Mouse (Mus musculus) heart, embryonic 15.5 days (tissue): Measurements from ENCODE around the gene Mrpl23. TPM values are rescaled to one million over a fixed set of nuclear protein-coding genes. Genes with fewer than 3 reads are reported as not detected.

Experiments used
- ATAC-seq: fragments of 200-750 bp; cut with Nextera tagmentation; replicated peaks from 2 replicates; pipeline ENCODE4 v1.8.0; 2017; ENCODE audit warnings: low read depth, moderate TSS enrichment; ENCODE audit not compliant: insufficient number of reproducible peaks, insufficient read depth, low FRiP score
- H3K27ac ChIP-seq: fragments of 300-500 bp; sonication (generic); 2 replicates; pipeline ENCODE4 v1.5.1; 2015; ENCODE audit warnings: mild to moderate bottlenecking, inconsistent platforms
- H3K27me3 ChIP-seq: fragments of 300-500 bp; sonication (generic); 2 replicates; pipeline ENCODE4 v1.6.1; 2015; ENCODE audit warnings: inconsistent platforms
- H3K36me3 ChIP-seq: fragments of 300-500 bp; sonication (generic); 2 replicates; pipeline ENCODE4 v1.6.1; 2015; ENCODE audit warnings: mild to moderate bottlenecking, inconsistent platforms
- H3K4me1 ChIP-seq: fragments of 300-500 bp; sonication (generic); replicated peaks from 2 replicates; pipeline ENCODE4 v1.6.1; 2015; ENCODE audit warnings: inconsistent platforms
- H3K4me2 ChIP-seq: fragments of 300-500 bp; sonication (generic); 2 replicates; pipeline ENCODE4 v1.6.1; 2015; ENCODE audit warnings: inconsistent platforms, mild to moderate bottlenecking, moderate library complexity
- H3K4me3 ChIP-seq: fragments of 300-500 bp; sonication (generic); 2 replicates; pipeline ENCODE4 v1.5.1; 2015; ENCODE audit warnings: mild to moderate bottlenecking, inconsistent platforms
- H3K9ac ChIP-seq: fragments of 300-500 bp; sonication (generic); 2 replicates; pipeline ENCODE4 v1.6.1; 2015; ENCODE audit warnings: mild to moderate bottlenecking, inconsistent platforms
- H3K9me3 ChIP-seq: fragments of 300-500 bp; sonication (generic); replicated peaks from 2 replicates; pipeline ENCODE4 v1.6.1; 2016; ENCODE audit warnings: inconsistent platforms
- WGBS: fragments of 180-500 bp; shearing (Covaris S2); methylation state at CpG from one replicate; pipeline ENCODE4 v1.1.7; 2015; ENCODE audit warnings: mixed read lengths; 5-methylcytosine and 5-hydroxymethylcytosine counted together
- polyA plus RNA-seq: library from polyadenylated mRNA; unstranded; fragments of >200 nt; fragmentation: Nextera tagmentation; extraction: Ambion mirVana; gene quantifications from 2 replicates; pipeline ENCODE4 v1.2.1, GENCODE M21; 2015

Mrpl23 gene
- polyA plus RNA-seq, 1 experiment from 2014 or later = 17.0 TPM

DNA sequence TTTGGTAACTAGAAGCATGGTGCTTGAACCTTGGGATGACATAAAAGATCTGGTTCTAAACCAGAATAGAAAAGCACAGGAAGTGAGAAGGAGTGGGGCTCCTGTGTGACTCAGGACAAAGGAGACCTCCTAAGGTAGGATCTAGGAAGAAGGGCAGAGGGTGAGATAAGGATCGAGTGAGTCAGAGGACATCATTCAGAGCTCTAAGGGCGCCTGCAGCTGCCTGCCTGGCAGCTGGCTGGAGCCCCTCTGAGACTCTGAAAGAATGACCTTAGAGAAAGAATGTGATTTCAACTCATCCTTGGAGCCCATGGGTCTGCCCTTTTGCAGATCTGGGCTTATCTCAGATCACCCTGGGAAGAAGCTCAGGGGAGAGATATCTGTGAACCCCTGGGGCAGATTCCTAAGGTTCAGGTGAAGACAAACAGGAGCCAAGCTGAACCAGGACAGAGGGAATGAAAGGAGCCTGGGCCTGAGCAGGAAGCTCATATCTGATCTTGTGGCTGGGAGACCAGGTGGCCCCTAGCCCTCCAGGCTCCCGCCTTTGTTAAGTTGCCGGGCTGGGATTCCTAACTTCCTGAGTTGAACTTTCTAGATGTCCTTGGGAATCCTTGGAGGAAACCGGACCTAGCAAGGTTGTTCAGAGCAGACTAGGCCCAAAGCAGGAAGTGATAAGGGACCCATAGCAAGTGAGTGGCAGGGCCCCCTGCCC, 33.3 kb upstream of the Mrpl23 start:
- H3K36me3 ChIP-seq = no peaks in the 10 kb centered on the region
- no peak overlapping the region for H3K4me2 ChIP-seq
- H3K27me3 ChIP-seq = no peaks in the 10 kb centered on the region
- no peak overlapping the region for H3K4me3 ChIP-seq
- no peak overlapping the region for H3K9ac ChIP-seq
- H3K27ac ChIP-seq = peak overlapping the region; percentile 63
- ATAC-seq = no peak
- H3K9me3 ChIP-seq = no peaks in the 10 kb centered on the region
- WGBS = 35% methylated on average over 5 of the region's 5 CpGs
- H3K4me1 ChIP-seq = peaks cover 24% of the 10 kb centered on the region

- Histone ChIP-seq H3K9ac (no peak overlapping the region), H3K4me3 (no peak overlapping the region), H3K27me3 (no peaks in the 10 kb centered on the region), H3K36me3 (no peaks in the 10 kb centered on the region), H3K4me2 (no peak overlapping the region), H3K27ac (peak overlapping the region; percentile 63), H3K4me1 (peaks cover 24% of the 10 kb centered on the region), H3K9me3 (no peaks in the 10 kb centered on the region)
- no peak for ATAC-seq
- 60% methylated on average over 1 of the region's 1 CpGs for WGBS
These were observed 32.5 kb upstream of the Mrpl23 start for GRCm38 (mm10) chr7:142500032-142500431.

DNA sequence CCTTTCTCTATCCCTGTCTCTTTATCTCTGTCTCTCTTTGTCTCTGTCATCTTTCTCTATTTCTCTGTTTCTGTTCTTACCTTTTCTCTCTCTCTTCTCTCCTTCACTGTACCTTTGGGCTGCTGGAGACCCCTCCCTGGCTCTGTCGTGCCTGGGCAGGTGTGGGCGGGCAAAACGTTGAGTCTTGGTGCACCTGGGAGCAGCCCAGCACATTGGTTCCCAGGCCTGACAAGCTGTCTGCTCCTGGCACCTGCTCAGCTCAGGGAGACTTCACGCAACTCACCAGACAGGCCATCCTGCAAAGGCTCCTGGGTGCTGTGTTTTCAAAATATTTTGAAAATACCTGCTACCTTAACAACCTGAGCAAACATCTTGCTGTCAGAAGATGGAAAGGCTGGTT, 29.3 kb upstream of the Mrpl23 start:
- no peak overlapping the region for H3K9ac ChIP-seq
- 77% methylated on average over 4 of the region's 4 CpGs for WGBS
- no peak for ATAC-seq

DNA sequence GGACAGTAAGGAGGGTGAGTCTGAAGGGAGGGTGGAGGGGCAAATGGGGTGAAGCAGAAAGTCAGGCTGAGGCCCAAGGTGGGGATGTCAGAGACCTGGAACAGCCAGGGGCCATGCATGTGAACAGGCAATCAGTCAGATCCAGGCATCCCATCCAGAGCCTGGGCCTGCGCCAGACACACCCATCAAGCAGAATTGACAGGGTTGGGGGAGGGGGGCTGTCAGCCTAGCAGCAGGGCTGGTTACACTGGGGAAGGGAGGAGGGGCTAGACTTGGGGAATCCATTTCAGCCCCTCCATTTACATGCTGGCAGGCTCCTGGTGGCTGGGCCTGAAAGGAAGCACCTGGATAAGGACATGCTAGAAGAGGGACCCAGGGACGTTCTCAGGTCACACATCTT, 26.5 kb upstream of the Mrpl23 start:
- H3K9ac ChIP-seq = no peak overlapping the region
- peaks cover 38% of the 10 kb centered on the region for H3K4me1 ChIP-seq
- H3K9me3 ChIP-seq = no peaks in the 10 kb centered on the region
- no peaks in the 10 kb centered on the region for H3K36me3 ChIP-seq
- WGBS = 50% methylated on average over 2 of the region's 2 CpGs
- no peak overlapping the region for H3K4me3 ChIP-seq
- H3K27me3 ChIP-seq = no peaks in the 10 kb centered on the region
- no peak for ATAC-seq
- H3K4me2 ChIP-seq = no peak overlapping the region
- no peak overlapping the region for H3K27ac ChIP-seq

More for the DNA sequence above, 29.3 kb upstream of the Mrpl23 start:
- H3K9me3 ChIP-seq = no peaks in the 10 kb centered on the region
- no peak overlapping the region for H3K4me3 ChIP-seq
- H3K27ac ChIP-seq = no peak overlapping the region
- peaks cover 41% of the 10 kb centered on the region for H3K4me1 ChIP-seq
- no peak overlapping the region for H3K4me2 ChIP-seq
- H3K36me3 ChIP-seq = no peaks in the 10 kb centered on the region
- H3K27me3 ChIP-seq = no peaks in the 10 kb centered on the region

- Histone ChIP-seq H3K9ac (no peak overlapping the region), H3K4me3 (no peak overlapping the region), H3K36me3 (no peaks in the 10 kb centered on the region), H3K4me1 (peaks cover 38% of the 10 kb centered on the region), H3K4me2 (no peak overlapping the region), H3K27me3 (no peaks in the 10 kb centered on the region), H3K27ac (no peak overlapping the region), H3K9me3 (no peaks in the 10 kb centered on the region)
- no peak for ATAC-seq
- WGBS = 43% methylated on average over 4 of the region's 4 CpGs
These were observed 26.0 kb upstream of the Mrpl23 start for GRCm38 (mm10) chr7:142506501-142506900.

DNA sequence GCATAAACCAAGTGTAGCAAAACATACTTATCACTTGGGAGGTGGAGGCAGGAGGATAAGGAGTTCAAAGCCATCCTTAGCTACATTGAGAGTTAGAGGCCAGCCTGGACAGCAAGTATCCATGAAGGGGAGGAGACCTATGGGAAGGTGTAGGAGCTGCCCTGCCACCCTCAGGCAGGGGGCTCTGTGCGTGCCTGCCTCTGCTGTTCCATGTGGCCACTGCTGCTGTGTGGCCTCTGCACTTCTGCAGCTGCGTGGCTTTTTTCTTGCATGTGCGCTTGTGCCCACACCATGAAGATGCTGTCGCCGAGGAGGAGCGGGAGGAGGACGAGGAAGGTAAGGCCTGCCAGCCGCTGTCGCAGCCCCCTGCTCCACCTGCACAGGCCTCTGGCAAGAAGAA, 25.0 kb upstream of the Mrpl23 start:
- Histone ChIP-seq H3K36me3 (no peaks in the 10 kb centered on the region), H3K4me3 (no peak overlapping the region), H3K9ac (no peak overlapping the region), H3K4me1 (peaks cover 38% of the 10 kb centered on the region), H3K4me2 (no peak overlapping the region), H3K9me3 (no peaks in the 10 kb centered on the region), H3K27ac (no peak overlapping the region), H3K27me3 (no peaks in the 10 kb centered on the region)
- no peak for ATAC-seq
- WGBS = 91% methylated on average over 9 of the region's 9 CpGs

DNA sequence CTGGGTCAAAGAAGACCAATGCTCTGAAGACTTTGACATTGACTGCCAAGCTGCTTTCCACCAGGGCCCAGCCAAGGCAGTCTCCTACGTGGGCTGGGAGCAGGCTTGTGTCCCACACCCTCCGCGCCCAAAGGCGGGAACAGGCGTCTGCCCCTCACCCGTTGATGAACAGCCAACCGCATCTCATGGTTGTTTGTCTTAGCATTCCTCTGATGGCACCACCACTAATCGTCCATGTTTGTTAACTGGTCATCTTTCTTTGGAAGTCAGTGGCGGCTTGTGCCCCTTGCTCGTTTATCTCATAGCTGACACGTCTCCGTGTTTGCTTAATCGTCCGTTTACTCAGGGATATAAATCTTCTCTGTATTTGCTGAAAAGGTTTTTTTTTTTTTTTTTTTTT, 23.0 kb upstream of the Mrpl23 start:
- Histone ChIP-seq H3K36me3 (no peaks in the 10 kb centered on the region), H3K9ac (no peak overlapping the region), H3K27me3 (no peaks in the 10 kb centered on the region), H3K4me1 (peaks cover 38% of the 10 kb centered on the region), H3K4me2 (no peak overlapping the region), H3K4me3 (no peak overlapping the region), H3K27ac (peak overlapping the region; percentile 62), H3K9me3 (no peaks in the 10 kb centered on the region)
- ATAC-seq = no peak
- 53% methylated on average over 14 of the region's 14 CpGs for WGBS

GRCm38 (mm10) chr7:142510021-142510777, 22.3 kb upstream of the Mrpl23 start:
- H3K27ac ChIP-seq = peak overlapping the region; percentile 62
- H3K4me2 ChIP-seq = no peak overlapping the region
- peaks cover 38% of the 10 kb centered on the region for H3K4me1 ChIP-seq
- ATAC-seq = 0 out of 2 replicates have a peak, but pooled peaks have one; percentile 52
- no peaks in the 10 kb centered on the region for H3K27me3 ChIP-seq
- H3K9me3 ChIP-seq = no peaks in the 10 kb centered on the region
- H3K9ac ChIP-seq = no peak overlapping the region
- no peaks in the 10 kb centered on the region for H3K36me3 ChIP-seq
- 27% methylated on average over 12 of the region's 12 CpGs for WGBS
- H3K4me3 ChIP-seq = no peak overlapping the region

DNA sequence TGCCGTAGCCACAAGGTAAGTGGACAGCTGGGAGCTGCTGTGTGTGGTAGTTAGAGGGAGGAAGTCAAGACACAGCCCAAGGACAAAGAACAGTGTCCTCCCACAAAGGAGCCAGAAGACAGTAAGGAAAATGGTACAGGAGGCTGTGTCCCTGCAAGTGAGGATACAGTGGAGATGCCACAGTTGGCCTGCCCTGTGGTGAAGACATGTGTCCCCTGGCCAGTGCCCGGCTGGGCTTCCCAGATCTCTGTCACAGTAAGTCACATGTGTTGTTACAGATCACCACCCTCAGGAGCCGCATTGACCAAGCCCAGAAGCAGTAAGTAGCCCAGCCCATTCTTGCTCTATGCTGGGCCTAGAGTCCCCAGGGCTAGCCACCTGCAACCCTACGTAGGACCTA, 18.4 kb upstream of the Mrpl23 start:
- Histone ChIP-seq H3K4me3 (no peak overlapping the region), H3K9me3 (no peaks in the 10 kb centered on the region), H3K27me3 (no peaks in the 10 kb centered on the region), H3K4me2 (no peak overlapping the region), H3K4me1 (peaks cover 40% of the 10 kb centered on the region), H3K27ac (no peak overlapping the region), H3K9ac (no peak overlapping the region), H3K36me3 (no peaks in the 10 kb centered on the region)
- WGBS = 74% methylated on average over 4 of the region's 4 CpGs
- no peak for ATAC-seq

GRCm38 (mm10) chr7:142516221-142516978, 16.1 kb upstream of the Mrpl23 start:
- 40% methylated on average over 21 of the region's 21 CpGs for WGBS
- ATAC-seq = peak; percentile 61
- Histone ChIP-seq H3K4me1 (peaks cover 26% of the 10 kb centered on the region), H3K9me3 (no peaks in the 10 kb centered on the region), H3K4me2 (peak overlapping the region; percentile 28), H3K36me3 (no peaks in the 10 kb centered on the region), H3K9ac (0 out of 2 replicates have a peak overlapping the region, but pooled peaks have one; percentile 5), H3K4me3 (no peak overlapping the region), H3K27me3 (no peaks in the 10 kb centered on the region), H3K27ac (peak overlapping the region; percentile 76)

DNA sequence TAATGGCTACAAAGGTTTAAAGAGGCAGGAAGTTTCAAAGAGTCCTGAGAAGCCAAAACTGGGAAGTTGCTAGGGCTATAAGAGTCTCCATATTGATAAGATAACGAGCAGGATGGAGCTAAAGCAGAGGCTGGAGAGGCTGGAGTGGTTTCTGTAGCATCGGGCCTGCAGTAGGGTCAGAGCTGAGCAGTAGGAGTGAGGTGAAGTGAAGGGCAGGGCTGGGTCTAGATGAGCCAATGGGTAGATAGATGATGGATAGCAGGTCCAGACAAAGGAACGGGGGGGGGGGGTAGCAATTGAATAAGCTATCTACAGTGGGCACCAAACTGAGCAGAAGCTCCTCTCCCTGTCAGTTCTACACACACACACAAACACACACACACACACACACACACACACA, 15.0 kb upstream of the Mrpl23 start:
- no peak for ATAC-seq
- H3K27me3 ChIP-seq = no peaks in the 10 kb centered on the region
- peaks cover 30% of the 10 kb centered on the region for H3K4me1 ChIP-seq
- no peak overlapping the region for H3K9ac ChIP-seq
- H3K4me3 ChIP-seq = no peak overlapping the region
- no peaks in the 10 kb centered on the region for H3K36me3 ChIP-seq
- no peaks in the 10 kb centered on the region for H3K9me3 ChIP-seq
- no peak overlapping the region; the same call in 1 of the 2 replicates for H3K27ac ChIP-seq
- WGBS = 25% methylated on average over 3 of the region's 3 CpGs
- H3K4me2 ChIP-seq = no peak overlapping the region
